Mouse (Mus musculus): Measurements from ENCODE around the gene Tlr6. TPM values are rescaled to one million over a fixed set of nuclear protein-coding genes. Genes with fewer than 3 reads are reported as not detected.

The Tlr6 gene
- polyA plus RNA-seq, 1 experiment from 2014 or later: 0.59 TPM

GRCm38 (mm10) chr5:64918616-64919597 lies 41.0 kb downstream of the Tlr6 start:
- Histone ChIP-seq H3K27me3 (replicated peaks) (no peaks in the 10 kb centered on the region), H3K9me3 (no peaks in the 10 kb centered on the region), H3K36me3 (no peaks in the 10 kb centered on the region), H3K4me2 (replicated peaks) (no peak overlapping the region), H3K27ac (no peak overlapping the region), H3K4me1 (replicated peaks) (no peaks in the 10 kb centered on the region), H3K4me3 (replicated peaks) (no peak overlapping the region), H3K9ac (no peak overlapping the region)
- 90% methylated on average over 6 of the region's 6 CpGs for WGBS
- no peak for ATAC-seq

- ATAC-seq: no peak; the same call in 1 of the 2 replicates
- Histone ChIP-seq H3K36me3 (no peaks in the 10 kb centered on the region), H3K4me3 (replicated peaks) (no peak overlapping the region), H3K9me3 (no peaks in the 10 kb centered on the region), H3K4me1 (replicated peaks) (no peaks in the 10 kb centered on the region), H3K9ac (no peak overlapping the region), H3K4me2 (replicated peaks) (no peak overlapping the region), H3K27ac (no peak overlapping the region), H3K27me3 (replicated peaks) (no peaks in the 10 kb centered on the region)
- WGBS: 78% methylated on average over 11 of the region's 11 CpGs
Measured at GRCm38 (mm10) chr5:64917721-64918120, 42.2 kb downstream of the Tlr6 start.

GRCm38 (mm10) chr5:64917161-64917560 lies 42.7 kb downstream of the Tlr6 start:
- Histone ChIP-seq H3K4me3 (replicated peaks) (no peak overlapping the region), H3K27me3 (replicated peaks) (no peaks in the 10 kb centered on the region), H3K36me3 (no peaks in the 10 kb centered on the region), H3K9me3 (no peaks in the 10 kb centered on the region), H3K4me1 (replicated peaks) (no peaks in the 10 kb centered on the region), H3K9ac (no peak overlapping the region), H3K27ac (no peak overlapping the region), H3K4me2 (replicated peaks) (no peak overlapping the region)
- 89% methylated on average over 9 of the region's 9 CpGs for WGBS
- ATAC-seq: no peak

GRCm38 (mm10) chr5:64908585-64909284 lies 51.2 kb downstream of the Tlr6 start:
- no peaks in the 10 kb centered on the region for H3K9me3 ChIP-seq
- H3K4me3 ChIP-seq (replicated peaks): no peak overlapping the region
- H3K4me1 ChIP-seq (replicated peaks): no peaks in the 10 kb centered on the region
- no peak overlapping the region for H3K4me2 ChIP-seq (replicated peaks)
- 74% methylated on average over 6 of the region's 6 CpGs for WGBS
- no peak for ATAC-seq
- H3K9ac ChIP-seq: no peak overlapping the region
- H3K36me3 ChIP-seq: no peaks in the 10 kb centered on the region
- H3K27ac ChIP-seq: no peak overlapping the region
- H3K27me3 ChIP-seq (replicated peaks): no peaks in the 10 kb centered on the region

GRCm38 (mm10) chr5:64907906-64908305 lies 52.0 kb downstream of the Tlr6 start:
- WGBS: 87% methylated on average over 5 of the region's 5 CpGs
- Histone ChIP-seq H3K36me3 (no peaks in the 10 kb centered on the region), H3K4me3 (replicated peaks) (no peak overlapping the region), H3K9me3 (no peaks in the 10 kb centered on the region), H3K27ac (no peak overlapping the region), H3K4me2 (replicated peaks) (no peak overlapping the region), H3K4me1 (replicated peaks) (no peaks in the 10 kb centered on the region), H3K9ac (no peak overlapping the region), H3K27me3 (replicated peaks) (no peaks in the 10 kb centered on the region)
- no peak for ATAC-seq

- H3K9ac ChIP-seq: no peak overlapping the region
- no peak overlapping the region for H3K27ac ChIP-seq
- 63% methylated on average over 13 of the region's 14 CpGs for WGBS
- H3K4me3 ChIP-seq (replicated peaks): no peak overlapping the region
- H3K36me3 ChIP-seq: no peaks in the 10 kb centered on the region
- no peaks in the 10 kb centered on the region for H3K27me3 ChIP-seq (replicated peaks)
- H3K4me1 ChIP-seq (replicated peaks): no peaks in the 10 kb centered on the region
- no peak for ATAC-seq
- H3K4me2 ChIP-seq (replicated peaks): no peak overlapping the region
- no peaks in the 10 kb centered on the region for H3K9me3 ChIP-seq
Measured at GRCm38 (mm10) chr5:64905516-64906271, 54.2 kb downstream of the Tlr6 start.

MicroRNAs encoded within 50 kb of the gene (microRNA counts, 519-probe panel; counts per million panel counts)
- microRNA mmu-miR-574-3p (2,706 counts per million, percentile 70 among the panel's probes with 10 or more counts), microRNA mmu-miR-574-5p (2,116 counts per million, percentile 50 among the panel's probes with 10 or more counts)

Other genes starting within 250 kb of the Tlr6 start
- 87.6 and 91.8 TPM in 2 replicates for gene Klf3, start 156.7 kb downstream of the Tlr6 start, polyA plus RNA-seq (2015; fragmentation: Nextera tagmentation; extraction: Ambion mirVana)
- 1.0 and 1.3 TPM in 2 replicates for gene Tlr1, start 26.5 kb downstream of the Tlr6 start, polyA plus RNA-seq (2015; fragmentation: Nextera tagmentation; extraction: Ambion mirVana)
- 38.2 and 40.2 TPM in 2 replicates for gene Fam114a1, start 10.0 kb upstream of the Tlr6 start, polyA plus RNA-seq (2015; fragmentation: Nextera tagmentation; extraction: Ambion mirVana)
- 1.2 and 1.6 TPM in 2 replicates for gene Tmem156, start 132.0 kb upstream of the Tlr6 start, polyA plus RNA-seq (2015; fragmentation: Nextera tagmentation; extraction: Ambion mirVana)
- gene Klhl5, start 147.4 kb upstream of the Tlr6 start, polyA plus RNA-seq (2015; fragmentation: Nextera tagmentation; extraction: Ambion mirVana): 11.1 and 13.2 TPM in 2 replicates
- gene Wdr19, start 239.6 kb upstream of the Tlr6 start, polyA plus RNA-seq (2015; fragmentation: Nextera tagmentation; extraction: Ambion mirVana): 4.8 and 4.9 TPM in 2 replicates